ENCODE assay signal across 9 mouse cellular contexts in genomic region chr11:98750351-98751201, GRCm38 (mm10). TPM values are rescaled to one million over a fixed set of nuclear protein-coding genes. Genes with fewer than 3 reads are reported as not detected.
DNase-seq lines count a peak whose midpoint lies in the region; ATAC-seq lines count a peak whose summit lies in the region.
"Had no signal": no experiment of that assay in that cellular context is flagged by ENCODE, and none has a peak within 500 bp of the region (broad histone marks: within the 10 kb centered on the region; RNA-seq: fewer than 3 reads in every experiment).

No protein-coding gene starts in this region.

- H3K36me3 ChIP-seq in limb, embryonic 11.5 days (ENCODE audit: control insufficient read depth, insufficient read depth, low read length), result peaks cover 2% of the 10 kb centered on the region; the same call in 1 of the 2 replicates
- H3K36me3 ChIP-seq in midbrain, embryonic 12.5 days, result peaks cover 9% of the 10 kb centered on the region; the same call in 1 of the 2 replicates

- 54% methylated on average over 17 of the region's 17 CpGs for WGBS in limb, embryonic 11.5 days
- WGBS in midbrain, embryonic 12.5 days, result 32% methylated on average over 17 of the region's 17 CpGs

- H3K27ac ChIP-seq in limb, embryonic 11.5 days (replicated peaks; ENCODE audit: low read depth, low read length), result 0 out of 2 replicates have a peak overlapping the region, but pooled peaks have one; percentile 4
- H3K27ac ChIP-seq in midbrain, embryonic 12.5 days (replicated peaks), result peak overlapping the region; percentile 94

- no peak overlapping the region for H3K9ac ChIP-seq in limb, embryonic 11.5 days (ENCODE audit: low read length)
- H3K9ac ChIP-seq in midbrain, embryonic 12.5 days (replicated peaks), result peak overlapping the region; percentile 50

- no peak overlapping the region for H3K4me2 ChIP-seq in limb, embryonic 11.5 days (ENCODE audit: low read depth, severe bottlenecking)
- H3K4me2 ChIP-seq in midbrain, embryonic 12.5 days (replicated peaks), result peak overlapping the region; percentile 43

- H3K4me3 ChIP-seq in limb, embryonic 11.5 days (ENCODE audit: low read depth, low read length), result no peak overlapping the region
- 0 out of 2 replicates have a peak overlapping the region, but pooled peaks have one; percentile 3 for H3K4me3 ChIP-seq in midbrain, embryonic 12.5 days

- no peaks in the 10 kb centered on the region for H3K9me3 ChIP-seq in limb, embryonic 11.5 days (ENCODE audit: control insufficient read depth, low read length)
- H3K9me3 ChIP-seq in midbrain, embryonic 12.5 days, result no peaks in the 10 kb centered on the region

- peak; percentile 24 for ATAC-seq in granulocyte monocyte progenitor cell, adult 5-6 weeks (replicated peaks; ENCODE audit: poor library complexity, severe bottlenecking)
- no peak for ATAC-seq in limb, embryonic 11.5 days (ENCODE audit: insufficient number of reproducible peaks, low FRiP score, low TSS enrichment, low read depth)
- ATAC-seq in midbrain, embryonic 12.5 days (ENCODE audit: low FRiP score, low read depth), result peak; percentile 28; the same call in 1 of the 2 replicates
- no peak for ATAC-seq in CD4-positive, CD25-positive, alpha-beta regulatory T cell, adult 4 months

- H3K27me3 ChIP-seq in limb, embryonic 11.5 days (ENCODE audit: control insufficient read depth, insufficient read depth, low read length), result no peaks in the 10 kb centered on the region
- no peaks in the 10 kb centered on the region for H3K27me3 ChIP-seq in midbrain, embryonic 12.5 days

- DNase-seq in layer of hippocampus, adult 11-12 months (ENCODE audit: low spot score), result peak; percentile 88
- no peak for DNase-seq in layer of hippocampus, adult 9-10 months (ENCODE audit: low spot score)
- peak; percentile 75 to 87 for DNase-seq in cerebellum, postnatal 4 days (ENCODE audit: low spot score in 2 of 2)
- peak; percentile 90 for DNase-seq in kidney, adult 11 months
- DNase-seq in limb, embryonic 11.5 days (ENCODE audit: low spot score), result no peak

- peaks cover 59% of the 10 kb centered on the region for H3K4me1 ChIP-seq in limb, embryonic 11.5 days (ENCODE audit: control insufficient read depth, insufficient read depth, low read length)
- peaks cover 88% of the 10 kb centered on the region for H3K4me1 ChIP-seq in midbrain, embryonic 12.5 days

RNA-seq across cellular contexts. Expression of gene Thra, which starts 10.1 kb away (rescaled TPM):
- total RNA-seq in granulocyte monocyte progenitor cell, adult 5-6 weeks (2014; fragmentation: Nextera tagmentation), result 39.3 and 39.5 TPM in 2 replicates
- 23.0 and 24.2 TPM in 2 replicates for total RNA-seq in granulocyte monocyte progenitor cell, adult 5-6 weeks (2017)
- polyA plus RNA-seq in limb, embryonic 11.5 days (2014; fragmentation: Nextera tagmentation; extraction: Ambion mirVana), result 16.5 and 17.7 TPM in 2 replicates
- 45.3 and 47.6 TPM in 2 replicates for polyA plus RNA-seq in midbrain, embryonic 12.5 days (2016; fragmentation: Nextera tagmentation; extraction: Ambion mirVana)
- 1 to 10 TPM; 4.8 to 5.7 TPM for polyA plus RNA-seq in CD4-positive, CD25-positive, alpha-beta regulatory T cell, adult 4 months (2017; shearing (Covaris generic))

RNA-seq across cellular contexts. Expression of gene Med24, which starts 21.3 kb away (rescaled TPM):
- total RNA-seq in granulocyte monocyte progenitor cell, adult 5-6 weeks (2014; fragmentation: Nextera tagmentation), result 57.3 and 68.2 TPM in 2 replicates
- 37.6 and 42.6 TPM in 2 replicates for total RNA-seq in granulocyte monocyte progenitor cell, adult 5-6 weeks (2017)
- 68.0 and 69.2 TPM in 2 replicates for polyA plus RNA-seq in limb, embryonic 11.5 days (2014; fragmentation: Nextera tagmentation; extraction: Ambion mirVana)
- 96.5 and 97.7 TPM in 2 replicates for polyA plus RNA-seq in midbrain, embryonic 12.5 days (2016; fragmentation: Nextera tagmentation; extraction: Ambion mirVana)
- polyA plus RNA-seq in CD4-positive, CD25-positive, alpha-beta regulatory T cell, adult 4 months (2017; shearing (Covaris generic)), result 10 to 100 TPM; 27.0 to 37.5 TPM

RNA-seq across cellular contexts. Expression of gene Nr1d1, which starts 24.6 kb away (rescaled TPM):
- total RNA-seq in granulocyte monocyte progenitor cell, adult 5-6 weeks (2014; fragmentation: Nextera tagmentation), result 2.3 and 2.8 TPM in 2 replicates
- 1.2 TPM in 1 of 2 replicates, not detected in the other for total RNA-seq in granulocyte monocyte progenitor cell, adult 5-6 weeks (2017)
- 1.0 and 1.1 TPM in 2 replicates for polyA plus RNA-seq in limb, embryonic 11.5 days (2014; fragmentation: Nextera tagmentation; extraction: Ambion mirVana)
- polyA plus RNA-seq in midbrain, embryonic 12.5 days (2016; fragmentation: Nextera tagmentation; extraction: Ambion mirVana), result 1.2 and 1.5 TPM in 2 replicates
- 10 to 100 TPM in 1 of 2 experiments, 1 to 10 TPM in 1; 4.9 to 12.3 TPM for polyA plus RNA-seq in CD4-positive, CD25-positive, alpha-beta regulatory T cell, adult 4 months (2017; shearing (Covaris generic))

RNA-seq across cellular contexts. Expression of gene Msl1, which starts 44.7 kb away (rescaled TPM):
- total RNA-seq in granulocyte monocyte progenitor cell, adult 5-6 weeks (2014; fragmentation: Nextera tagmentation), result 72.7 and 75.0 TPM in 2 replicates
- 59.8 and 70.1 TPM in 2 replicates for total RNA-seq in granulocyte monocyte progenitor cell, adult 5-6 weeks (2017)
- 24.6 and 25.6 TPM in 2 replicates for polyA plus RNA-seq in limb, embryonic 11.5 days (2014; fragmentation: Nextera tagmentation; extraction: Ambion mirVana)
- 38.6 and 42.4 TPM in 2 replicates for polyA plus RNA-seq in midbrain, embryonic 12.5 days (2016; fragmentation: Nextera tagmentation; extraction: Ambion mirVana)
- polyA plus RNA-seq in CD4-positive, CD25-positive, alpha-beta regulatory T cell, adult 4 months (2017; shearing (Covaris generic)), result 10 to 100 TPM; 22.3 to 24.8 TPM

RNA-seq across cellular contexts. Expression of gene Csf3, which starts 49.5 kb away (rescaled TPM):
- not detected in 2 replicates for total RNA-seq in granulocyte monocyte progenitor cell, adult 5-6 weeks (2014; fragmentation: Nextera tagmentation)
- total RNA-seq in granulocyte monocyte progenitor cell, adult 5-6 weeks (2017), result not detected in 2 replicates
- polyA plus RNA-seq in limb, embryonic 11.5 days (2014; fragmentation: Nextera tagmentation; extraction: Ambion mirVana), result 0.11 TPM in 1 of 2 replicates, not detected in the other
- not detected in 2 replicates for polyA plus RNA-seq in midbrain, embryonic 12.5 days (2016; fragmentation: Nextera tagmentation; extraction: Ambion mirVana)
- polyA plus RNA-seq in CD4-positive, CD25-positive, alpha-beta regulatory T cell, adult 4 months (2017; shearing (Covaris generic)), result not detected
- total RNA-seq: left cerebral cortex, adult 8-10 months had no signal

Comparison
In these comparisons a context has a peak if more than half of its experiments do, and no peak if none do; other contexts are left out.
1. DNase-seq: peak in layer of hippocampus, adult 11-12 months (single experiment), cerebellum, postnatal 4 days (2 of 2) and kidney, adult 11 months (single experiment); none in layer of hippocampus, adult 9-10 months (single experiment) and limb, embryonic 11.5 days (single experiment).
2. ATAC-seq: peak in granulocyte monocyte progenitor cell, adult 5-6 weeks (single experiment) and midbrain, embryonic 12.5 days (single experiment); none in limb, embryonic 11.5 days (single experiment) and CD4-positive, CD25-positive, alpha-beta regulatory T cell, adult 4 months (single experiment).